Mouse (Mus musculus) kidney, embryonic 14.5 days (tissue): ENCODE results near the gene Tti1. TPM values are rescaled to one million over a fixed set of nuclear protein-coding genes. Genes with fewer than 3 reads are reported as not detected.
"Not testable (repeated sequence)": the region's sequence is repeated elsewhere in the genome, so short reads cannot be mapped to it uniquely, and the experiment has no call there.

Source experiments
- ATAC-seq: fragments of 200-750 bp; cut with Nextera tagmentation; 2 replicates; pipeline ENCODE4 v1.8.0; 2017; ENCODE audit warnings: moderate number of reproducible peaks, mild to moderate bottlenecking, moderate TSS enrichment, moderate library complexity; ENCODE audit not compliant: low FRiP score, low TSS enrichment
- H3K27ac ChIP-seq: fragments of 300-500 bp; sonication (generic); 2 replicates; pipeline ENCODE4 v1.5.1; 2014; ENCODE audit warnings: low read depth, mild to moderate bottlenecking, low read length, moderate library complexity, mixed read lengths
- H3K27me3 ChIP-seq: fragments of 300-500 bp; sonication (generic); 2 replicates; pipeline ENCODE4 v1.6.1; 2014; ENCODE audit warnings: mild to moderate bottlenecking, low read length; ENCODE audit not compliant: control insufficient read depth, insufficient read depth
- H3K36me3 ChIP-seq: fragments of 300-500 bp; sonication (generic); 2 replicates; pipeline ENCODE4 v1.6.1; 2014; ENCODE audit warnings: low read length, mixed read lengths; ENCODE audit not compliant: control insufficient read depth, insufficient read depth
- H3K4me1 ChIP-seq: fragments of 300-500 bp; sonication (generic); 2 replicates; pipeline ENCODE4 v1.6.1; 2014; ENCODE audit warnings: low read length, mixed read lengths; ENCODE audit not compliant: control insufficient read depth, insufficient read depth
- H3K4me2 ChIP-seq: fragments of 300-500 bp; sonication (generic); replicated peaks from 2 replicates; pipeline ENCODE4 v1.6.1; 2014; ENCODE audit warnings: low read depth, mild to moderate bottlenecking, low read length
- H3K4me3 ChIP-seq: fragments of 300-500 bp; sonication (generic); 2 replicates; pipeline ENCODE4 v1.5.1; 2014; ENCODE audit warnings: mild to moderate bottlenecking, low read length
- H3K9ac ChIP-seq: fragments of 300-500 bp; sonication (generic); 2 replicates; pipeline ENCODE4 v1.6.1; 2014; ENCODE audit warnings: low read depth, mild to moderate bottlenecking, low read length, moderate library complexity
- H3K9me3 ChIP-seq: fragments of 300-500 bp; sonication (generic); 2 replicates; pipeline ENCODE4 v1.6.1; 2016; ENCODE audit warnings: low read length; ENCODE audit not compliant: control insufficient read depth
- WGBS: fragments of 180-500 bp; shearing (Covaris S2); extraction: QIAGEN DNeasy Blood & Tissue Kit; methylation state at CpG from one replicate; pipeline ENCODE4 v1.1.7; 2014; 5-methylcytosine and 5-hydroxymethylcytosine counted together
- polyA plus RNA-seq: library from polyadenylated mRNA; unstranded; fragments of >200 nt; fragmentation: Nextera tagmentation; extraction: Ambion mirVana; gene quantifications from 2 replicates; pipeline ENCODE4 v1.2.1, GENCODE M21; 2014

Gene Tti1
- polyA plus RNA-seq, 1 experiment from 2014 or later, result 26.6 TPM

- Histone ChIP-seq H3K36me3 (peaks cover 71% of the 10 kb centered on the region), H3K9me3 (no peaks in the 10 kb centered on the region), H3K4me2 (no peak overlapping the region), H3K27ac (no peak overlapping the region), H3K27me3 (no peaks in the 10 kb centered on the region), H3K4me1 (no peaks in the 10 kb centered on the region), H3K9ac (no peak overlapping the region), H3K4me3 (no peak overlapping the region)
- ATAC-seq, result 0 out of 2 replicates have a peak, but pooled peaks have one; percentile 32
- 79% methylated on average over 5 of the region's 5 CpGs for WGBS
Observed at GRCm38 (mm10) chr2:158065064-158065463, 36.8 kb upstream of the Tti1 start.

GRCm38 (mm10) chr2:158064571-158065048 is 36.4 kb upstream of the Tti1 start:
- peak; percentile 43; the same call in 1 of the 2 replicates for ATAC-seq
- WGBS, result 34% methylated on average over 3 of the region's 3 CpGs
- no peaks in the 10 kb centered on the region for H3K4me1 ChIP-seq
- no peak overlapping the region for H3K4me3 ChIP-seq
- H3K9me3 ChIP-seq, result no peaks in the 10 kb centered on the region
- H3K27ac ChIP-seq, result no peak overlapping the region
- no peaks in the 10 kb centered on the region for H3K27me3 ChIP-seq
- H3K36me3 ChIP-seq, result peaks cover 73% of the 10 kb centered on the region
- no peak overlapping the region for H3K9ac ChIP-seq
- H3K4me2 ChIP-seq, result no peak overlapping the region

- no peak for ATAC-seq
- Histone ChIP-seq H3K4me2 (no peak overlapping the region), H3K27me3 (no peaks in the 10 kb centered on the region), H3K36me3 (peaks cover 84% of the 10 kb centered on the region), H3K4me1 (no peaks in the 10 kb centered on the region), H3K27ac (no peak overlapping the region), H3K9ac (no peak overlapping the region), H3K4me3 (no peak overlapping the region), H3K9me3 (no peaks in the 10 kb centered on the region)
- WGBS, result 85% methylated on average over 3 of the region's 3 CpGs
Observed at GRCm38 (mm10) chr2:158063036-158063435, 34.8 kb upstream of the Tti1 start.

GRCm38 (mm10) chr2:158059666-158060105 is 31.5 kb upstream of the Tti1 start:
- H3K27me3 ChIP-seq, result no peaks in the 10 kb centered on the region
- H3K9me3 ChIP-seq, result no peaks in the 10 kb centered on the region
- no peaks in the 10 kb centered on the region for H3K4me1 ChIP-seq
- no peak for ATAC-seq
- H3K4me3 ChIP-seq, result no peak overlapping the region
- peaks cover 88% of the 10 kb centered on the region for H3K36me3 ChIP-seq
- WGBS, result 74% methylated on average over 8 of the region's 8 CpGs
- no peak overlapping the region for H3K27ac ChIP-seq
- H3K4me2 ChIP-seq, result no peak overlapping the region
- H3K9ac ChIP-seq, result no peak overlapping the region

- Histone ChIP-seq H3K9ac (no peak overlapping the region), H3K4me1 (no peaks in the 10 kb centered on the region), H3K27me3 (no peaks in the 10 kb centered on the region), H3K27ac (no peak overlapping the region; the same call in 1 of the 2 replicates), H3K9me3 (no peaks in the 10 kb centered on the region), H3K4me3 (no peak overlapping the region), H3K36me3 (peaks cover 84% of the 10 kb centered on the region), H3K4me2 (no peak overlapping the region)
- 89% methylated on average over 10 of the region's 10 CpGs for WGBS
- no peak for ATAC-seq
Observed at GRCm38 (mm10) chr2:158058534-158058933, 30.3 kb upstream of the Tti1 start.

- Histone ChIP-seq H3K36me3 (peaks cover 73% of the 10 kb centered on the region), H3K27ac (no peak overlapping the region), H3K9ac (no peak overlapping the region), H3K27me3 (no peaks in the 10 kb centered on the region), H3K9me3 (no peaks in the 10 kb centered on the region), H3K4me1 (no peaks in the 10 kb centered on the region), H3K4me2 (no peak overlapping the region), H3K4me3 (no peak overlapping the region)
- no peak for ATAC-seq
- WGBS, result 91% methylated on average over 3 of the region's 3 CpGs
Observed at GRCm38 (mm10) chr2:158057030-158057429, 28.8 kb upstream of the Tti1 start.

- H3K4me2 ChIP-seq, H3K4me1 ChIP-seq, ATAC-seq, H3K27me3 ChIP-seq, H3K4me3 ChIP-seq, H3K9me3 ChIP-seq, H3K27ac ChIP-seq, H3K9ac ChIP-seq: not testable (repeated sequence)
- 84% methylated on average over 8 of the region's 8 CpGs for WGBS
- H3K36me3 ChIP-seq, result peaks cover 67% of the 10 kb centered on the region
Observed at GRCm38 (mm10) chr2:158055383-158055782, 27.1 kb upstream of the Tti1 start.

- peaks cover 65% of the 10 kb centered on the region for H3K36me3 ChIP-seq
- no peak for ATAC-seq
- H3K9me3 ChIP-seq, result no peaks in the 10 kb centered on the region
- WGBS, result 95% methylated on average over 3 of the region's 3 CpGs
- H3K9ac ChIP-seq, result no peak overlapping the region
- no peaks in the 10 kb centered on the region for H3K4me1 ChIP-seq
- H3K4me3 ChIP-seq, result no peak overlapping the region
- no peak overlapping the region for H3K4me2 ChIP-seq
- H3K27me3 ChIP-seq, result no peaks in the 10 kb centered on the region
- no peak overlapping the region for H3K27ac ChIP-seq
Observed at GRCm38 (mm10) chr2:158054596-158054995, 26.4 kb upstream of the Tti1 start.

- Histone ChIP-seq H3K27me3 (no peaks in the 10 kb centered on the region), H3K27ac (no peak overlapping the region), H3K4me3 (no peak overlapping the region), H3K9ac (no peak overlapping the region), H3K4me2 (no peak overlapping the region), H3K4me1 (no peaks in the 10 kb centered on the region), H3K9me3 (no peaks in the 10 kb centered on the region), H3K36me3 (peaks cover 63% of the 10 kb centered on the region)
- ATAC-seq, result no peak
- WGBS, result 95% methylated on average over 8 of the region's 8 CpGs
Observed at GRCm38 (mm10) chr2:158050116-158050515, 21.9 kb upstream of the Tti1 start.
